Mouse (Mus musculus) fat pad, adult 2 months (tissue): ENCODE results near the gene Prkca.

ENCODE experiments used
- DNase-seq: peaks from one replicate; pipeline ENCODE4 v3.0.0-alpha.2; 2011; ENCODE audit warnings: low read depth, low spot score; ENCODE audit errors: extremely low read depth

The Prkca gene

GRCm38 (mm10) chr11:108077514-108077913 lies 266.2 kb downstream of the Prkca start:
- DNase-seq: no peak

GRCm38 (mm10) chr11:108072606-108073243 lies 271.0 kb downstream of the Prkca start:
- DNase-seq: no peak

GRCm38 (mm10) chr11:108071230-108071629 lies 272.5 kb downstream of the Prkca start:
- no peak for DNase-seq

- no peak for DNase-seq
These were observed 273.7 kb downstream of the Prkca start for GRCm38 (mm10) chr11:108070038-108070437.

- DNase-seq: no peak
These were observed 275.3 kb downstream of the Prkca start for GRCm38 (mm10) chr11:108068430-108068829.

- DNase-seq: no peak
These were observed 276.6 kb downstream of the Prkca start for GRCm38 (mm10) chr11:108067161-108067560.

GRCm38 (mm10) chr11:108064401-108064800 lies 279.3 kb downstream of the Prkca start:
- no peak for DNase-seq

- DNase-seq: no peak
These were observed 280.6 kb downstream of the Prkca start for GRCm38 (mm10) chr11:108063096-108063495.

- no peak for DNase-seq
These were observed 281.9 kb downstream of the Prkca start for GRCm38 (mm10) chr11:108061571-108062479.

GRCm38 (mm10) chr11:108057138-108057537 lies 286.6 kb downstream of the Prkca start:
- no peak for DNase-seq

- no peak for DNase-seq
These were observed 289.1 kb downstream of the Prkca start for GRCm38 (mm10) chr11:108054647-108055046.

GRCm38 (mm10) chr11:108053746-108054145 lies 290.0 kb downstream of the Prkca start:
- no peak for DNase-seq

GRCm38 (mm10) chr11:108041669-108042068 lies 302.1 kb downstream of the Prkca start:
- DNase-seq: no peak

- DNase-seq: no peak
These were observed 302.9 kb downstream of the Prkca start for GRCm38 (mm10) chr11:108040823-108041222.

GRCm38 (mm10) chr11:108039761-108040160 lies 304.0 kb downstream of the Prkca start:
- no peak for DNase-seq

GRCm38 (mm10) chr11:108038989-108039388 lies 304.7 kb downstream of the Prkca start:
- DNase-seq: peak; percentile 28

- no peak for DNase-seq
These were observed 307.4 kb downstream of the Prkca start for GRCm38 (mm10) chr11:108036339-108036738.

- DNase-seq: no peak
These were observed 308.0 kb downstream of the Prkca start for GRCm38 (mm10) chr11:108035761-108036160.

GRCm38 (mm10) chr11:108034376-108034775 lies 309.4 kb downstream of the Prkca start:
- no peak for DNase-seq

GRCm38 (mm10) chr11:108032568-108032967 lies 311.2 kb downstream of the Prkca start:
- DNase-seq: no peak

- DNase-seq: no peak
These were observed 312.6 kb downstream of the Prkca start for GRCm38 (mm10) chr11:108030956-108031604.

GRCm38 (mm10) chr11:108029321-108029720 lies 314.4 kb downstream of the Prkca start:
- DNase-seq: no peak
